Mouse (Mus musculus) adrenal gland (tissue): Measurements from ENCODE around the gene Kcng3.

ENCODE experiments used
- intact Hi-C: fragments of 180-260 bp; cut with DNase I; formaldehyde crosslinking; loops from one replicate; pipeline ENCODE4 v1.15.1; 2025

The Kcng3 gene

DNA sequence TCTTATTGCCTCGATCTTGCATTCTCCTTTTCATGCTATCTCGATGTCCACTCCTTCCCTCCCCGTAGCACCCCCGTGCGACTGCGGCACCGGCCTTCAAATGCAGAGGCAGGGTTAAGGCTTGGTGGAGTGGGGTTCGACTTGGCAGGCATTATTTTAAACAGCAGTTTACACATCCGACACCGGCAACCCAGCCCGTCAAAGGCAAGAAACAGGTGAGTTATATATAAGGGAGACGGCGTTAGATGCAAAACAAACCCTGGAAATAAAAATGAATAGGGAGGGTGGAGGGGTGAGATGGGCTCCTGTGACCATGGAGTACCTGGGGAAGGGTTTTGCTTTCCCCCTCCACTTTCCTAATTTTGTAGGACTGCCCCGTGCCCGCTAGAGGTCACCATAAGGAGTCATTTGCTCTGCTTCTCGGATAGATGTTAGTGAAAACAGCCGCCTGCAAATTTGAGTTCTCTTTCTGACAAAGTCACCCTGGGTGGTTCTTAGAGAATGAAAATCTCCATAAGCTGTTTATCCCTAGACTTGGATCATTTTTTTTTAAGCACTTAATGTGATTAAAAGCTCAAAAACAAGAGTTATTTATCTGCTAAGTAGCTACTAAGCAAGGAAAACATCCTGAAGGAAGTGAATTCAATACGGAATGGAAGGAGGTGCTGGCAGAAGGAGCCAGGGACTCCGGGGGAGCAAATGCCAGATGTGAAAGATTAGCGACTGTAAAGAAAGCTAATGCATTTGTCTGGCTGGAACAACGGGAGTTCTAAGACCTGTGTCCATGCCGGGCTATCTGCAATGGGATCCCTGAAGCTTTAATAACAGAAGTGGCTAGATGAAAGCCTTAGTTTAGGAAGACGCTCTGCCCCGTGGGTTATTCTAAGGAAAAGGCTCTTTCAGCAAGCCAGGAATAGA is 1.2 kb upstream of the Kcng3 start:
- intact Hi-C loops: loop anchor here (5.0 to 10.0 kb wide), 3 partner anchors 99 to 358 kb away; no protein-coding TSS in a partner anchor

DNA sequence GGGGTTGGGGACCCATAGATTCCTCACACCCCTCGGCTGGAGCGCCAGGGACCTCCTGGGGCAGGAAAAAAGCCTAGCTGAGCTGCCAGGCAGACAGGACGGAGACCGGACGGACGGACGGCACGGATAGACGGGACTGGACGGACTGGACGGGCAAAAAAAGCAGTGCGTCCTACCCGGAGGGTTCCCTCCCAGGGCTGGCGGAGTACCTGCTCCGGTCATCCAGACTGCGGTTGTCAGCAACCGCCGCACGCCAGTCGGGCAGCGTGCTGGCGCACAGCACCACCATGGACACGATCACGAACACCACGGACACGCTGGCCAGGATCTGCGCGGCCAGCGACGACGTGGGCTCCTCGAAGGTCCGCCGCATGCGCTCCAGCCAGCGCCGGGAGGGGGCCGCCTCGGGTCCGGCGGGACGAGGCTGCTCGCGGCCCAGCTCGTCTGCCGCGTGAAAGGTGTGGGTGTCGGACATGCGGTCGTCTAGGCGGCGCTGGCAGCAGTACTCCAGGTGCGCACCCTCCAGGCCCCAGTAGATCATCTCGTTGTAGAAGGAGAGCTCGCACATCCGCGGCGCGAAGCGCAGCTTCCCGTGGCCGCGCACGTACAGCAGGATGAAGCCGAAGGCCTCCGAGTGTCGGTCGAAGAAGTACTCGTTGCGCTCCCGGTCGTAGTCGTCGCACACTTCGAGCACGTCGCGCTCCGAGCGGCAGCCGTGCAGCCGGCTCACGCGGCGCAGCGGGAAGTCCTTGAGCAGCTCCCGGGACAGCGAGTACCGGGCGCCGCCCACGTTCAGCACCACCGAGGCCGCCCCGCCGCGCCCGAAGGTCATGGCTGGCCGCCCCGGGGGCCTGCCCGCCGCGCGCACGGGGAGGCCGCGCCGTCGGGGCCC is 662 bp downstream of the Kcng3 start:
- intact Hi-C loops: loop anchor here (5.0 to 10.0 kb wide), 3 partner anchors 101 to 356 kb away; no protein-coding TSS in a partner anchor

- intact Hi-C loops: no loop called here
These were observed 17.8 kb downstream of the Kcng3 start for GRCm38 (mm10) chr17:83613907-83614306.

- intact Hi-C loops: no loop called here
These were observed 22.2 kb downstream of the Kcng3 start for GRCm38 (mm10) chr17:83609532-83609931.

DNA sequence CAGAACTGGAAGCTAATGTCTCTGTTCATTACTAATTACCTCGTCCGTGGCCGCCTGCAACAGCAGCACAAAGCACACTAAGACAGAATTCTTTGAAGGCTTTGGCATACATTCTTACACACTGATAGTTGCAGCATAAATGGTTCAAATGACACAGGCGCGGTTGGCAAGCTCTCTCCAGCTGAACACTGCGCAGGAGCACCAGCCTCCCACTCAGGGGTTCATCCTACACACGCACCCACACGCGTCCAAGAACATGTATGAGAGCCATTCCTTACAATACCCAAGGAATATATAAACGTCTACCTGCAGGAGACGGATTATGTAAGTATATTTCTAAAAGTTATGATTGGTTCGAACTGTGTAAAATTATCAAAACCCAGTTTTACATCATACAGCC is 30.7 kb downstream of the Kcng3 start:
- intact Hi-C loops: no loop called here

- intact Hi-C loops: no loop called here
These were observed 35.7 kb downstream of the Kcng3 start for GRCm38 (mm10) chr17:83595966-83596365.

DNA sequence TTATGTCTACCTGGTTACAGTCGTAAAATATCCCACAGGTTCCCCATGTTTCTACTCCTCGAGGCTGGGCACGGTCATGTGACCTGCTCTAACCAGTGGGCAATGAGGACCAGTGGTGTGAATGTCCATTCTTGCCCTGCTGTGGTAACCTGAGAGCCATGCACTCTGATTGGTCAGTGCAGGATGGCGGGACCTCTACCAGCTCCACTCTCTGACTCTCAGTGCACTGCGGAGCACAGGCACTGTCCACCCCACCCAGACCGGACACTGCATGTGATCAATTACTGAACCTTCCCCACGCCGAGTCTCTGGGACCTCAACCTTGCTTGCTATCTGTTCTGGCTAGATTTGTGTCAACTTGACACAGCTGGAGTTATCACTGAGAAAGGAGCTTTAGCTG is 37.2 kb downstream of the Kcng3 start:
- intact Hi-C loops: no loop called here

DNA sequence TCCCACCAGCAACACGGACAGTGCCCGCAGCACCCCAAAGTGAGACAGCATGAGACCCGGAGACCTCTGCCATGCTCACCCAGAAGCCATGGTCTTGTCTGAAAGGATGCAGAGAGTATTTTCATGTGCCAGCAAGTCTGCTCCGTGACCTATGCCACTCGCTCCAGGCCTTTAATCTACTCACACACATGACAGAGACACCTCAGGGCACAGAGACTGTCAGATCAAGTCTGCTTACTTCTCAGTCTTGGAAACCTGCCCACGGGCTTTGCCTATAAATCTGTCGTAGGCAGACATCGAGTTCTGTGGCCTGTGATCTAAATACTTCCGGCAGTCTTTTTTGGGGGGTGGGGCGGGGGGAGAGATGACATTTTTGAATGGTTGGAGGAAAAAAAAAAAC is 38.3 kb downstream of the Kcng3 start:
- intact Hi-C loops: no loop called here

DNA sequence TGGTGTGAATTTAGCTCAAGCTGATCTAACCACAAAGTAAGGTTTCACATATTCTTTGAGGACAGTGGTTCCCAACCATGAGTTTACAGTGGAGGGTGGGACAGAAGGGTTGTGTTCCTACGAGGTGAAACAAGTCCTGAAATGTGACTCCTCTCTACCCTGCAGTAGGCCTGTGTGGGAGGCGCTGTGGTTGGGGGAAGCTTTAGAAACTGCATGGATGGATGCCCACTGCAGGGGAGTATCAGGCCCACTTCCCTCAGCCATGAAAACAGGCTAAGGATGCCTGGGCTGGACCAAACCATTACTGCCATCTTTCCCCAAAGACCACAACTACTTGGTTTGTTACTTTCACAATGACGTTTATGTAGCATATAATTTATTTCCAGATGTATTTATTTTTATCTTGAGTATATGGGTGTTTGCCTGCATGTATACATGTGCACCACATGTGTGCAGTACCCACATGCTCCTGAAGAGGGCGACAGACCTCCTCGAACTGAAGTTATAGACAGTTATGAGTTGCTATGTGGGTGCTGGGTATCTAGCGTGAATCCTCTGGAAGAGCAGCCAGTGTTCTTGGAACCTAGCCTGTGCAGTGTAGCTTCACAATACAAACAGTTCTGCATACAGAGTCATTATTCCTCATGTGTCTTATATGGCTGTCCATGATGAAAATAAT is 42.9 kb downstream of the Kcng3 start:
- intact Hi-C loops: no loop called here

- intact Hi-C loops: no loop called here
These were observed 44.0 kb downstream of the Kcng3 start for GRCm38 (mm10) chr17:83587731-83588130.

GRCm38 (mm10) chr17:83582585-83582984 is 49.1 kb downstream of the Kcng3 start:
- intact Hi-C loops: no loop called here

- intact Hi-C loops: no loop called here
These were observed 51.0 kb downstream of the Kcng3 start for GRCm38 (mm10) chr17:83580734-83581133.

DNA sequence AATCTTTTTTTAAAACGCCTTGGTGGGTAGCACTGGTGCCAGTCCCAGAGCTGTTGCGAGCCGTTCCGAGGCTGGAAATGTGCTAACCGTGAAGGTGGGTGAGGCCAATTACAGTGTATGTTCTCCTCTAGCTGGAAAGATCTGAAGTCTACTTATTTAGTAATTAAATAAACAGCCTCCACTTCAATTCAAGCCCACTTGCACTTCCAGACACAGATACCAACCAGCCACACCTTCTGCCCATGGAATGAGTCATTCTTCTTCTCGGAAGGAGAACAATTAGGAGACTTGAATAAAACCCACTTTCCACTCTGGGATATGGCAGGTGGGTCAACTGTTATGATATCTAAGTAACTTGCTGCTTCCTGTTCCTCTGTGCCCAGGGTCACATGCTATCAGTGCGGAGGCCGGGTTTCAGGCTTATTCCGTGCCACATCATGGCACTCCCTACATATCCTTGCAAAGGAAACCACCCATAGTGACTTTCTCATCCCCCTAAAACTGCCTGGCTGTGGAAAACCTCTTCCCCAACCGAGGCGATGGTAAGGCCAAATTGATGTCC is 54.8 kb downstream of the Kcng3 start:
- intact Hi-C loops: no loop called here

GRCm38 (mm10) chr17:83574615-83575014 is 57.1 kb downstream of the Kcng3 start:
- intact Hi-C loops: no loop called here

GRCm38 (mm10) chr17:83573128-83573527 is 58.6 kb downstream of the Kcng3 start:
- intact Hi-C loops: no loop called here

GRCm38 (mm10) chr17:83572366-83572765 is 59.3 kb downstream of the Kcng3 start:
- intact Hi-C loops: no loop called here

- intact Hi-C loops: no loop called here
These were observed 64.3 kb downstream of the Kcng3 start for GRCm38 (mm10) chr17:83567375-83567774.

GRCm38 (mm10) chr17:83565506-83565905 is 66.2 kb downstream of the Kcng3 start:
- intact Hi-C loops: no loop called here

DNA sequence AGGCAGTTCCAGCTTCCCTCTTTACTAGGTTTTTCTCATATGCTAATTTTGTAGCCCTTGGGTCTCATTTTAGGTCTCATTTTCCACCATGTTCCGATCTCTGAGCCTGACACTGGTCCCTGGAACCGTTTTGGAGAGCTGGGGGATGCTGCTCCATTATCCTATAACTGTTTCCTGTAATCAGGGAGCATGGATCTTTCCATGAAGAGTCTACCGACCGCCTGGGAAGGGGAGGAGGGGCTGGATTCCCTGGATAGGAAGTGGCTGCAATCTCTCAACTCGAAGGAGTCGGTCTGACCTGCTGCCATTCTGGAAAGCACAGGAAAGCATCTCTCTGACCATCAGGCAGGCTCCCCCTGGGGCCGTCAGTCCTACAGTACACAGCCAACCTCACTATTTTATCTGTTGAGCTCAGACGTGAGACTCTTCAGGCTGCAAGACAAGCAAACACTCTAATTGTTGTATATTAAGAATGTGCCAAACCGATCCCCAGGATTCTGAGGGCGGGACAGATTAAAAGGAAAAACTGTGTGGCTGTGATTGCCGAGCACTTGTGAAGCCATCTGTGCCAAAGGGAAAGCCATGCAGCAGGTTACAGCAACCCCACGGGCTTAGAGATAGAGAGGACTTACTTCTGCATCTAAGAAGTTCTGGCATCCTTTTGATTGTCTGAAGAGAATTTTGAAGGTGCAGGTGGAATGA is 67.4 kb downstream of the Kcng3 start:
- intact Hi-C loops: no loop called here

GRCm38 (mm10) chr17:83563703-83564111 is 68.0 kb downstream of the Kcng3 start:
- intact Hi-C loops: no loop called here
